Mouse (Mus musculus) MEL (cell line): ENCODE results near the gene Terf2ip. TPM values are rescaled to one million over a fixed set of nuclear protein-coding genes. Genes with fewer than 3 reads are reported as not detected.

Experiments
- DNase-seq: peaks from one replicate; pipeline ENCODE4 v3.0.0; 2011; ENCODE audit warnings: low read depth, low spot score
- H3K27ac ChIP-seq: 2 replicates; pipeline ENCODE4 v1.5.1; 2012; ENCODE audit warnings: low read depth, mild to moderate bottlenecking, control low read depth, low read length, moderate library complexity; ENCODE audit not compliant: control insufficient read depth
- H3K27me3 ChIP-seq, 2 experiments: fragments of 150-350 bp in 1 of 2; sonication (generic) in 1 of 2; 2 replicates each; pipeline ENCODE4 v1.6.1; 2012; ENCODE audit warnings: low read length in 2 of 2, mild to moderate bottlenecking in 2 of 2, improper control_type of control experiment in 1 of 2, moderate library complexity in 1 of 2; ENCODE audit not compliant: insufficient read depth in 2 of 2, control insufficient read depth in 1 of 2
- H3K36me3 ChIP-seq, 2 experiments: 2 replicates each; pipeline ENCODE4 v1.6.1; 2012 to 2014; ENCODE audit warnings: low read length in 2 of 2, improper control_type of control experiment in 1 of 2, inconsistent platforms in 1 of 2, mild to moderate bottlenecking in 1 of 2; ENCODE audit not compliant: insufficient read depth in 2 of 2, control insufficient read depth in 1 of 2
- H3K4me1 ChIP-seq, 2 experiments: fragments of 150-350 bp in 1 of 2; sonication (generic) in 1 of 2; 2 replicates each; pipeline ENCODE4 v1.6.1; 2012; ENCODE audit warnings: low read length in 2 of 2, improper control_type of control experiment in 1 of 2, mild to moderate bottlenecking in 1 of 2; ENCODE audit not compliant: insufficient read depth in 2 of 2, control insufficient read depth in 1 of 2
- H3K4me3 ChIP-seq, 2 experiments: fragments of 150-350 bp in 1 of 2; sonication (generic) in 1 of 2; 2 replicates each; pipeline ENCODE4 v1.5.1; 2012; ENCODE audit warnings: low read depth in 2 of 2, low read length in 2 of 2, mild to moderate bottlenecking in 2 of 2, moderate library complexity in 2 of 2, control low read depth in 1 of 2, improper control_type of control experiment in 1 of 2; ENCODE audit not compliant: control insufficient read depth in 1 of 2, insufficient read depth in 1 of 2
- H3K79me2 ChIP-seq: 2 replicates; pipeline ENCODE4 v1.6.1; 2012; ENCODE audit warnings: mild to moderate bottlenecking, low read length, moderate library complexity; ENCODE audit not compliant: control insufficient read depth, poor library complexity, insufficient read depth
- H3K9ac ChIP-seq: 2 replicates; pipeline ENCODE4 v1.6.1; 2012; ENCODE audit warnings: low read depth, mild to moderate bottlenecking, control low read depth, low read length, moderate library complexity; ENCODE audit not compliant: control insufficient read depth, poor library complexity, severe bottlenecking
- H3K9me3 ChIP-seq: fragments of 150-350 bp; sonication (generic); replicated peaks from 2 replicates; pipeline ENCODE4 v1.6.1; 2012; ENCODE audit warnings: mild to moderate bottlenecking, low read length, improper control_type of control experiment, moderate library complexity; ENCODE audit not compliant: insufficient read depth
- BHLHE40 ChIP-seq: IDR thresholded peaks from 2 replicates; pipeline ENCODE4 v1.6.1; 2012; ENCODE audit warnings: low read depth, mild to moderate bottlenecking, inconsistent platforms, low read length, improper control_type of control experiment, borderline replicate concordance
- E2F4 ChIP-seq: IDR thresholded peaks from 2 replicates; pipeline ENCODE4 v1.6.1; 2011; ENCODE audit warnings: low read depth, low read length, improper control_type of control experiment, borderline replicate concordance
- ELF1 ChIP-seq: IDR thresholded peaks from 2 replicates; pipeline ENCODE4 v1.6.1; 2014; ENCODE audit warnings: low read depth, mild to moderate bottlenecking, inconsistent platforms, low read length, improper control_type of control experiment, moderate library complexity
- EP300 ChIP-seq, 2 experiments: IDR thresholded peaks; 2 replicates each; pipeline ENCODE4 v1.6.1; 2011; ENCODE audit warnings: improper control_type of control experiment in 2 of 2, low read length in 2 of 2, low read depth in 1 of 2, mild to moderate bottlenecking in 1 of 2
- ETS1 ChIP-seq: IDR thresholded peaks from 2 replicates; pipeline ENCODE4 v1.6.1; 2012; ENCODE audit warnings: low read depth, mild to moderate bottlenecking, inconsistent platforms, low read length, improper control_type of control experiment, moderate library complexity
- GABPA ChIP-seq: IDR thresholded peaks from 2 replicates; pipeline ENCODE4 v1.6.1; 2012; ENCODE audit warnings: low read depth, mild to moderate bottlenecking, inconsistent platforms, low read length, improper control_type of control experiment, moderate library complexity
- KAT2A ChIP-seq: conservative IDR thresholded peaks from 2 replicates; pipeline ENCODE4 v1.6.1; 2012; ENCODE audit warnings: low read depth, low read length, improper control_type of control experiment, inconsistent platforms
- MAX ChIP-seq: IDR thresholded peaks from 2 replicates; pipeline ENCODE4 v1.6.1; 2011; ENCODE audit warnings: low read length, improper control_type of control experiment
- MAZ ChIP-seq: IDR thresholded peaks from 2 replicates; pipeline ENCODE4 v1.6.1; 2012; ENCODE audit warnings: low read depth, mild to moderate bottlenecking, inconsistent platforms, low read length, improper control_type of control experiment
- MEF2A ChIP-seq: IDR thresholded peaks from 2 replicates; pipeline ENCODE4 v1.6.1; 2014; ENCODE audit warnings: low read depth, mild to moderate bottlenecking, inconsistent platforms, low read length, improper control_type of control experiment; ENCODE audit not compliant: poor library complexity, insufficient replicate concordance, severe bottlenecking; ENCODE audit errors: extremely low read depth
- MXI1 ChIP-seq: IDR thresholded peaks from 2 replicates; pipeline ENCODE4 v1.6.1; 2011; ENCODE audit warnings: mild to moderate bottlenecking, low read depth, low read length, improper control_type of control experiment
- NELFE ChIP-seq: IDR thresholded peaks from 2 replicates; pipeline ENCODE4 v1.6.1; 2011; ENCODE audit warnings: low read depth, low read length, improper control_type of control experiment
- NRF1 ChIP-seq: IDR thresholded peaks from 2 replicates; pipeline ENCODE4 v1.6.1; 2014; ENCODE audit warnings: low read depth, mild to moderate bottlenecking, inconsistent platforms, low read length, improper control_type of control experiment, moderate library complexity; ENCODE audit not compliant: poor library complexity, insufficient read depth, severe bottlenecking
- POLR2A ChIP-seq, 2 experiments: IDR thresholded peaks; 2 replicates each; pipeline ENCODE4 v1.6.1; 2011 to 2012; ENCODE audit warnings: low read length in 2 of 2, mild to moderate bottlenecking in 2 of 2, control low read depth in 1 of 2, improper control_type of control experiment in 1 of 2, low read depth in 1 of 2, moderate library complexity in 1 of 2; ENCODE audit not compliant: control insufficient read depth in 1 of 2, insufficient read depth in 1 of 2, poor library complexity in 1 of 2
- POLR2AphosphoS2 ChIP-seq: IDR thresholded peaks from 2 replicates; pipeline ENCODE4 v1.6.1; 2011; ENCODE audit warnings: low read length, improper control_type of control experiment
- POLR2AphosphoS5 ChIP-seq: IDR thresholded peaks from 2 replicates; pipeline ENCODE4 v1.6.1; 2012; ENCODE audit warnings: low read depth, borderline replicate concordance, mild to moderate bottlenecking, inconsistent platforms, low read length, moderate library complexity, mixed read lengths
- RAD21 ChIP-seq: IDR thresholded peaks from 2 replicates; pipeline ENCODE4 v1.6.1; 2011; ENCODE audit warnings: mild to moderate bottlenecking, low read depth, low read length, improper control_type of control experiment
- RCOR1 ChIP-seq: IDR thresholded peaks from 2 replicates; pipeline ENCODE4 v1.6.1; 2012; ENCODE audit warnings: low read depth, mild to moderate bottlenecking, inconsistent platforms, low read length, improper control_type of control experiment
- SIN3A ChIP-seq: IDR thresholded peaks from 2 replicates; pipeline ENCODE4 v1.6.1; 2012; ENCODE audit warnings: low read length, improper control_type of control experiment, inconsistent platforms
- TBP ChIP-seq: IDR thresholded peaks from 2 replicates; pipeline ENCODE4 v1.8.0; 2011; ENCODE audit warnings: low read depth, low read length, improper control_type of control experiment
- USF1 ChIP-seq: IDR thresholded peaks from 2 replicates; pipeline ENCODE4 v1.6.1; 2014; ENCODE audit warnings: low read depth, mild to moderate bottlenecking, inconsistent platforms, low read length, improper control_type of control experiment, moderate library complexity
- USF2 ChIP-seq, 2 experiments: IDR thresholded peaks; 2 replicates each; pipeline ENCODE4 v1.6.1; 2011 to 2012; ENCODE audit warnings: improper control_type of control experiment in 2 of 2, low read length in 2 of 2, borderline replicate concordance in 1 of 2, inconsistent platforms in 1 of 2, low read depth in 1 of 2, mild to moderate bottlenecking in 1 of 2; ENCODE audit not compliant: insufficient read depth in 1 of 2
- ZC3H11A ChIP-seq: IDR thresholded peaks from 2 replicates; pipeline ENCODE4 v1.6.1; 2012; ENCODE audit warnings: low read depth, mild to moderate bottlenecking, inconsistent platforms, low read length, improper control_type of control experiment
- ZNF384 ChIP-seq: IDR thresholded peaks from 2 replicates; pipeline ENCODE4 v1.6.1; 2012; ENCODE audit warnings: low read depth, mild to moderate bottlenecking, inconsistent platforms, low read length, improper control_type of control experiment
- polyA plus RNA-seq, 2 experiments: library from polyadenylated mRNA; stranded (reverse) in 1 of 2; unstranded in 1 of 2; fragments of >175 nt in 1 of 2; fragments of >200 nt in 1 of 2; gene quantifications; 2 replicates each; pipeline versions ENCODE4 v1.2.1 to v1.2.4; 2012; ENCODE audit warnings: low replicate concordance in 2 of 2, low read depth in 1 of 2; ENCODE audit not compliant: insufficient read length in 2 of 2, insufficient read depth in 1 of 2, missing spikeins in 1 of 2
- total RNA-seq: library from RNA; depleted of rRNA; stranded (reverse); fragments of 300-350 nt; gene quantifications from 2 replicates; pipeline ENCODE4 v1.2.3, GENCODE M21; 2012

Terf2ip gene
- total and polyA plus RNA-seq, 3 experiments: 12.5 to 15.1 TPM; not detected in 1

GRCm38 (mm10) chr8:112029455-112029854 is 18.3 kb downstream of the Terf2ip start:
- H3K27ac ChIP-seq: no peak overlapping the region

DNA sequence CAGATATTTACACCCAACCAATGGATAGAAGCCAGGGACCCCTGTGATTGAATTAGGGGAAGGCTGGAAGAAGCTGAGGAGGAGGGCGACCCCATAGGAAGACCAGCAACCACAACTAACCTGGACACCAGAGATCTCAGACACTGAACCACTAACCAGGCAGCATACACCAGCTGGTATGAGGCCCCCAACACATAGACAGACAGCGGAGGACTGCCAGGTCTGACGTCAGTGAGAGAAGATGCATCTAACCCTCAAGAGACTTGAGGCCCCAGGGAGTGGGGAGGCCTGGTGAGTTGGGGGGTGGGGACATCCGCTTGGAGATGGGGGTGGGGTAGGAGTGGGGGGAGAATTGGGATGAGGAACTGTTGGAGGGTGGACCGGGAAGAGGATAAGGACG is 19.5 kb downstream of the Terf2ip start:
- no peak for DNase-seq
- no peaks in the 10 kb centered on the region for H3K9me3 ChIP-seq
- H3K36me3 ChIP-seq: no peaks in the 10 kb centered on the region
- H3K4me1 ChIP-seq: peaks cover 2 to 5% of the 10 kb centered on the region in 2 experiments; a peak in 3 of 4 replicates
- no peak overlapping the region for H3K27ac ChIP-seq
- no peak overlapping the region for H3K4me3 ChIP-seq
- H3K9ac ChIP-seq: no peak overlapping the region
- no peaks in the 10 kb centered on the region for H3K79me2 ChIP-seq
- TF ChIP-seq E2F4: no peak
- no peak for TF ChIP-seq POLR2AphosphoS5
- TF ChIP-seq POLR2A (IDR thresholded peaks at IDR 0.05; ENCODE audit: control insufficient read depth in 1 of 2, insufficient read depth in 1 of 2, low read depth in 1 of 2, low read length in 2 of 2, poor library complexity in 1 of 2): no peak
- no peak for TF ChIP-seq MXI1
- no peak for TF ChIP-seq ELF1
- TF ChIP-seq, all 39 proteins: peak for 0
- no peaks in the 10 kb centered on the region; a peak in 1 of 4 replicates for H3K27me3 ChIP-seq

More at GRCm38 (mm10) chr8:112029455-112029854, 18.3 kb downstream of the Terf2ip start:
- H3K4me1 ChIP-seq: peaks cover 2 to 5% of the 10 kb centered on the region in 2 experiments; a peak in 3 of 4 replicates
- H3K27me3 ChIP-seq: no peaks in the 10 kb centered on the region; a peak in 1 of 4 replicates
- H3K4me3 ChIP-seq: no peak overlapping the region
- no peak for DNase-seq
- no peaks in the 10 kb centered on the region for H3K79me2 ChIP-seq
- no peaks in the 10 kb centered on the region for H3K36me3 ChIP-seq
- H3K9me3 ChIP-seq: no peaks in the 10 kb centered on the region
- H3K9ac ChIP-seq: no peak overlapping the region
- no peak for TF ChIP-seq TBP
- TF ChIP-seq KAT2A: no peak
- no peak for TF ChIP-seq USF2 (IDR thresholded peaks at IDR 0.05; ENCODE audit: borderline replicate concordance in 1 of 2, insufficient read depth in 1 of 2, low read depth in 1 of 2, low read length in 2 of 2)
- no peak for TF ChIP-seq MAX
- no peak for TF ChIP-seq RCOR1
- TF ChIP-seq, all 39 proteins: peak for 0

DNA sequence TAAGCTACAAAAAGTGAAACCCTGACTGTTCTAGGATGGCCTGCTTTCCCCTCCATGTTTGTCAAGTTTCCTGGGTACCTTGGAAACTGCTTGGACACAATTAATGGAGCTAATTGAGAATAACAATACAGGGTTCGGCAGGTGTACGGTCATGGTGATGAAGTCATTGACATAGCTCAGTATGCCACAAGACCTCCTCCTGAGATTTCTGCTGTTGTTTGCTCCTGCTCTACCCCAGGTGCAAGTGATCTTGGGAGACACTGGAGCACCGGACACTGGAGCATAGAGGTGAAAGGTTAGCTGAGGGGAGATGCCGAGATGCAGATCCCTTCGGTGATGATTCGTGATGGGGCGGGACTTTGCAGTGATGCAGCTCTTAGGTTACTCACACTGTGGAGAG is 21.9 kb downstream of the Terf2ip start:
- no peak for TF ChIP-seq E2F4
- no peak for TF ChIP-seq ETS1
- TF ChIP-seq POLR2AphosphoS2: no peak
- TF ChIP-seq BHLHE40: no peak
- no peak for TF ChIP-seq MEF2A
- TF ChIP-seq MAX: no peak
- no peak for TF ChIP-seq NELFE
- TF ChIP-seq USF2 (IDR thresholded peaks at IDR 0.05; ENCODE audit: borderline replicate concordance in 1 of 2, insufficient read depth in 1 of 2, low read depth in 1 of 2, low read length in 2 of 2): no peak
- TF ChIP-seq NRF1: no peak
- TF ChIP-seq USF1: no peak
- TF ChIP-seq KAT2A: no peak
- TF ChIP-seq ZC3H11A: no peak
- TF ChIP-seq GABPA: no peak
- TF ChIP-seq ZNF384: no peak
- TF ChIP-seq MAZ: no peak
- TF ChIP-seq SIN3A: no peak
- TF ChIP-seq RAD21: no peak
- TF ChIP-seq EP300 (IDR thresholded peaks at IDR 0.05; ENCODE audit: low read depth in 1 of 2, low read length in 2 of 2): no peak
- TF ChIP-seq, all 39 proteins: peak for 0
- Histone ChIP-seq H3K4me3 (no peak overlapping the region), H3K36me3 (no peaks in the 10 kb centered on the region), H3K27me3 (no peaks in the 10 kb centered on the region; a peak in 1 of 4 replicates), H3K79me2 (no peaks in the 10 kb centered on the region), H3K9ac (no peak overlapping the region), H3K27ac (no peak overlapping the region), H3K9me3 (no peaks in the 10 kb centered on the region), H3K4me1 (peaks cover 2 to 5% of the 10 kb centered on the region in 2 experiments; a peak in 3 of 4 replicates)
- no peak for DNase-seq
